Mouse (Mus musculus) myocyte (in vitro differentiated cells): ENCODE measurements around the gene Srp14. TPM values are rescaled to one million over a fixed set of nuclear protein-coding genes. Genes with fewer than 3 reads are reported as not detected.

Source experiments
- H3K27me3 ChIP-seq: one replicate; pipeline ENCODE4 v1.6.1; 2011; ENCODE audit not compliant: control insufficient read depth, insufficient read depth, insufficient read length
- H3K36me3 ChIP-seq: one replicate; pipeline ENCODE4 v1.6.1; 2011; ENCODE audit not compliant: control insufficient read depth, insufficient read depth
- H3K4me2 ChIP-seq: one replicate; pipeline ENCODE4 v1.6.1; 2011; ENCODE audit warnings: low read depth, control low read depth
- H3K4me3 ChIP-seq: one replicate; pipeline ENCODE4 v1.5.1; 2011; ENCODE audit warnings: mild to moderate bottlenecking, control low read depth, moderate library complexity
- H3K79me2 ChIP-seq: one replicate; pipeline ENCODE4 v1.6.1; 2011; ENCODE audit not compliant: control insufficient read depth, insufficient read depth
- H3ac ChIP-seq: one replicate; pipeline ENCODE4 v1.6.1; 2011; ENCODE audit not compliant: control insufficient read depth, insufficient read length
- CEBPB ChIP-seq: IDR thresholded peaks from 2 replicates; pipeline ENCODE4 v1.6.1; 2011; ENCODE audit warnings: mild to moderate bottlenecking, moderate library complexity; ENCODE audit not compliant: poor library complexity, insufficient read depth, severe bottlenecking
- E2F4 ChIP-seq: IDR thresholded peaks from one replicate; pipeline ENCODE4 v1.6.1; 2011; ENCODE audit warnings: mild to moderate bottlenecking, control low read depth, moderate library complexity; ENCODE audit not compliant: insufficient read depth
- MAX ChIP-seq: IDR thresholded peaks from one replicate; pipeline ENCODE4 v1.6.1; 2011; ENCODE audit warnings: low read depth, mild to moderate bottlenecking, control low read depth
- MYOD1 ChIP-seq, 3 experiments: IDR thresholded peaks; one replicate each; pipeline ENCODE4 v1.6.1; 2011; ENCODE audit warnings: control low read depth in 2 of 3, low read depth in 2 of 3, mild to moderate bottlenecking in 2 of 3, moderate library complexity in 1 of 3; ENCODE audit not compliant: insufficient read length in 2 of 3, control insufficient read depth in 1 of 3
- MYOG ChIP-seq, 3 experiments: IDR thresholded peaks; one replicate each; pipeline ENCODE4 v1.6.1; 2011; ENCODE audit warnings: control low read depth in 2 of 3, low read depth in 2 of 3, mild to moderate bottlenecking in 2 of 3; ENCODE audit not compliant: insufficient read length in 2 of 3, control insufficient read depth in 1 of 3, insufficient read depth in 1 of 3
- POLR2A ChIP-seq: IDR thresholded peaks from one replicate; pipeline ENCODE4 v1.6.1; 2011; ENCODE audit warnings: low read depth, mild to moderate bottlenecking, control low read depth, moderate library complexity; ENCODE audit not compliant: insufficient read length
- POLR2AphosphoS2 ChIP-seq: IDR thresholded peaks from one replicate; pipeline ENCODE4 v1.6.1; 2011; ENCODE audit warnings: low read depth, control low read depth; ENCODE audit not compliant: insufficient read length
- REST ChIP-seq: IDR thresholded peaks from one replicate; pipeline ENCODE4 v1.6.1; 2011; ENCODE audit warnings: mild to moderate bottlenecking, control low read depth, moderate library complexity; ENCODE audit not compliant: insufficient read depth, insufficient read length
- SRF ChIP-seq: IDR thresholded peaks from one replicate; pipeline ENCODE4 v1.6.1; 2011; ENCODE audit warnings: low read depth; ENCODE audit not compliant: control insufficient read depth, insufficient read length
- TCF12 ChIP-seq: IDR thresholded peaks from one replicate; pipeline ENCODE4 v1.6.1; 2011; ENCODE audit warnings: mild to moderate bottlenecking, control low read depth; ENCODE audit not compliant: poor library complexity, insufficient read depth, severe bottlenecking
- TCF3 ChIP-seq: IDR thresholded peaks from one replicate; pipeline ENCODE4 v1.6.1; 2011; ENCODE audit warnings: low read depth, control low read depth; ENCODE audit not compliant: insufficient read length
- USF1 ChIP-seq: IDR thresholded peaks from one replicate; pipeline ENCODE4 v1.6.1; 2011; ENCODE audit warnings: low read depth, mild to moderate bottlenecking, control low read depth, moderate library complexity
- polyA plus RNA-seq: library from polyadenylated mRNA; unstranded; fragments of >200 nt; fragmentation: generic; extraction: Trizol; gene quantifications from one replicate; pipeline ENCODE4 v1.2.1, GENCODE M21; 2012; ENCODE audit warnings: missing spikeins

The Srp14 gene
- polyA plus RNA-seq, 1 experiment = 311 TPM

DNA sequence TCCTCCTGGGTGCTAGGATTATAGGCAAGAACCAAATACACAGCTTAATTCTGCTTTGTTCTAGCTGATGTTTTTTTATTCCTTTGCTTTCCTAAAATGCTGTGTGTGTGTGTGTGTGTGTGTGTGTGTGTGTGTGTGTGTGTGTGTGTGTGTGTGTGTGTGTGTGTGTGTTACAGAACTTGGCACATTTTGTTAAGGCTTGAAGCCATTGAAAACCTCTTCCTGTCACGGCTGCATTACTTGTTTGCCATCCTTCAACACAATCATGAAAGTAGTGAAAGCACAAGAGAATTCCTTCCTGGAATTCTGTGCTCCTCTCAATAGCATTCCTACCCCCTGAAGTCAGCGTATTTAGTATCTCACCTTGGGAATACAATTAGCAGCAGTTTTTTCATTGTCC lies 13.6 kb downstream of the Srp14 start:
- Histone ChIP-seq H3K27me3 (no peaks in the 10 kb centered on the region), H3K4me3 (no peak overlapping the region), H3K79me2 (no peaks in the 10 kb centered on the region), H3ac (no peak overlapping the region), H3K36me3 (peaks cover 25% of the 10 kb centered on the region), H3K4me2 (no peak overlapping the region)
- no peak for TF ChIP-seq MYOG (IDR thresholded peaks at IDR 0.05; ENCODE audit: control insufficient read depth in 1 of 3, insufficient read depth in 1 of 3, insufficient read length in 2 of 3, low read depth in 2 of 3)

GRCm38 (mm10) chr2:118464450-118464849 lies 15.1 kb downstream of the Srp14 start:
- Histone ChIP-seq H3K27me3 (no peaks in the 10 kb centered on the region), H3ac (no peak overlapping the region), H3K79me2 (no peaks in the 10 kb centered on the region), H3K4me3 (no peak overlapping the region), H3K36me3 (peaks cover 13% of the 10 kb centered on the region), H3K4me2 (no peak overlapping the region)
- TF ChIP-seq E2F4 (no peak), USF1 (no peak), CEBPB (no peak)

GRCm38 (mm10) chr2:118463480-118463879 lies 16.0 kb downstream of the Srp14 start:
- no peak overlapping the region for H3ac ChIP-seq
- H3K4me3 ChIP-seq = no peak overlapping the region
- H3K27me3 ChIP-seq = no peaks in the 10 kb centered on the region
- TF ChIP-seq MYOG (IDR thresholded peaks at IDR 0.05; ENCODE audit: control insufficient read depth in 1 of 3, insufficient read depth in 1 of 3, insufficient read length in 2 of 3, low read depth in 2 of 3) (no peak), E2F4 (no peak), USF1 (no peak), MYOD1 (IDR thresholded peaks at IDR 0.05; ENCODE audit: control insufficient read depth in 1 of 3, insufficient read length in 2 of 3, low read depth in 2 of 3) (no peak), SRF (no peak), MAX (no peak), REST (no peak), TCF12 (no peak)
- no peaks in the 10 kb centered on the region for H3K79me2 ChIP-seq
- peaks cover 5% of the 10 kb centered on the region for H3K36me3 ChIP-seq
- H3K4me2 ChIP-seq = no peak overlapping the region

DNA sequence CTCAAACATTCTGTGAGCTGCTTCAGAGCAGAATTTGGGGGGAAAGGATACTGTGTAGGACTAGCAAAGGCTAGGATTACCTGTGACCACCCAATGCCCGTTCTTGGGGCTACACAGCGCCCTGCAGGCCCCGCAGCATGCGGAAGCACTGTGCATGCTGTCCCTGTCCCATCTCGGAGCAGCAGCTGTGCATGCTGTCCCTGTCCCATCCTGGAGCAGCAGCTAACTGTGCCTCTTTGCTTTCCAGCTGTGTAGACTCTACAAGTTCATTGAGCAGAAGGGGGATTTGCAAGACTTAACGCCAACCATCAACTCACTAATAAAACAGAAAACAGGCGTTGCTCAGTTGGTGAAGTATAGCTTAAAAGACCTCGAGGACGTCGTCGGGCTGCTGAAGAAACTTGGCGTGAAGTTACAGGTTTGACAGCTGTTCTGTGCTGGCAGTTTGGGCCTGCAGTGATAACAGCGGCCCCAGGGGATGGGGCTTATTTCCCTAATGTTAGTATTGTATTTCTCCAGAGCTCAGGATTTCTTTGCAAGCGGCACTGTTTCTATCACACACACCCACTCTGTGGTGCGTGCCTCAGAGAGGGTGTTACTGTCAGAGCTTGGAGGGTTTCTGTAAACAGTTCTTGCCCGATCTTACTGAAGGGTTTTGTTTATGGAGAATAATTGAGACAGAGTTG lies 17.9 kb downstream of the Srp14 start:
- TF ChIP-seq REST = no peak
- TF ChIP-seq SRF = no peak
- no peak for TF ChIP-seq POLR2A
- no peak for TF ChIP-seq MAX
- TF ChIP-seq TCF3 = no peak
- TF ChIP-seq POLR2AphosphoS2 = no peak
- no peak for TF ChIP-seq MYOD1 (IDR thresholded peaks at IDR 0.05; ENCODE audit: control insufficient read depth in 1 of 3, insufficient read length in 2 of 3, low read depth in 2 of 3)
- no peak for TF ChIP-seq CEBPB
- TF ChIP-seq E2F4 = no peak
- TF ChIP-seq MYOG (IDR thresholded peaks at IDR 0.05; ENCODE audit: control insufficient read depth in 1 of 3, insufficient read depth in 1 of 3, insufficient read length in 2 of 3, low read depth in 2 of 3) = no peak
- TF ChIP-seq USF1 = no peak
- no peak for TF ChIP-seq TCF12
- H3ac ChIP-seq = no peak overlapping the region
- no peaks in the 10 kb centered on the region for H3K79me2 ChIP-seq
- H3K36me3 ChIP-seq = no peaks in the 10 kb centered on the region
- no peak overlapping the region for H3K4me3 ChIP-seq
- no peaks in the 10 kb centered on the region for H3K27me3 ChIP-seq
- H3K4me2 ChIP-seq = no peak overlapping the region

DNA sequence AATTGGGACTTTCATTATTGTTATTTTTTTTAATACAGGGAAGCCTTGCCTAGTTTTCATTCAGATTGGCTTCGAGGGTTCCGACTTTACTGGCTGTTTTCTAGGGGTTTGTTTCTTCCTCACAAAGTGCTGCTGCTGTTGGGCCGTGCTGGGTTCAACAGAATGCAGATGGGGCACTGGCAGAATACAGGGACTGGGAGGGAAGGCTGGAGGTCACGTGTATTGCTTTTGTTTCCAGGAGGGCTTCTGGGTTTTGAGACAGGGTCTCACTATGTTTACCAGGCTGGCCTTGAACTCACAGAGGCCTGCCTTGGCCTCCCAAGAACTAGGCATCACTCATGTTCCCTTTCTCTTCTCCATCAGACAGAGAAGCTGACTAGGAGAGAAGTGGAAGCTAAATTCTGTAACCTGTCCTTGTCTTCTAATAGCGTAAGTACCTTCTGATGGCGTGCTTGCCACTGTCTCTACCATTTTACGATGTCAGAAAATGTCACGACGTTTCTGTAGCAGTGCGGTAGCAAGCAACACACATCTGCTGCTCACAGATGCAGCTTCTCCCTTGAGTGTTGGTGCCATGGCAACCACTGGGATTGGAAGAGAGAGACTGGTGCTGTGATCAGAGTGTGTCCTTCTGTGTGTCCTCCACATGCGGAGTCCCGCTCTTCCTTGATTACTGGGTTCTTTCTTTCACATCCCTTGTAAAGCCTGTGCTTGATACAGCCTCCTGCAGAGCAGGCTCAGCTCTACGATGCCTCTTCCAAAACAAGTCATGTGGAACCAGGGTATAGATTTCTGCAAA lies 21.8 kb downstream of the Srp14 start:
- no peak overlapping the region for H3ac ChIP-seq
- H3K4me3 ChIP-seq = no peak overlapping the region
- TF ChIP-seq POLR2A = no peak
- TF ChIP-seq REST = no peak
- TF ChIP-seq USF1 = no peak
- no peak for TF ChIP-seq MYOG (IDR thresholded peaks at IDR 0.05; ENCODE audit: control insufficient read depth in 1 of 3, insufficient read depth in 1 of 3, insufficient read length in 2 of 3, low read depth in 2 of 3)
- no peak for TF ChIP-seq TCF12
- no peak for TF ChIP-seq MAX
- TF ChIP-seq POLR2AphosphoS2 = no peak
- TF ChIP-seq SRF = no peak
- no peak for TF ChIP-seq MYOD1 (IDR thresholded peaks at IDR 0.05; ENCODE audit: control insufficient read depth in 1 of 3, insufficient read length in 2 of 3, low read depth in 2 of 3)
- TF ChIP-seq TCF3 = no peak
- H3K79me2 ChIP-seq = no peaks in the 10 kb centered on the region
- H3K36me3 ChIP-seq = no peaks in the 10 kb centered on the region
- no peaks in the 10 kb centered on the region for H3K27me3 ChIP-seq
- H3K4me2 ChIP-seq = no peak overlapping the region
